Mouse (Mus musculus): ENCODE results near the gene Trak1. TPM values are rescaled to one million over a fixed set of nuclear protein-coding genes. Genes with fewer than 3 reads are reported as not detected.
A peak's percentile ranks its signal among the peaks of the same experiment; 100 is the strongest.

The Trak1 gene
- polyA plus RNA-seq, 1 experiment from 2014 or later: 63.0 TPM

DNA sequence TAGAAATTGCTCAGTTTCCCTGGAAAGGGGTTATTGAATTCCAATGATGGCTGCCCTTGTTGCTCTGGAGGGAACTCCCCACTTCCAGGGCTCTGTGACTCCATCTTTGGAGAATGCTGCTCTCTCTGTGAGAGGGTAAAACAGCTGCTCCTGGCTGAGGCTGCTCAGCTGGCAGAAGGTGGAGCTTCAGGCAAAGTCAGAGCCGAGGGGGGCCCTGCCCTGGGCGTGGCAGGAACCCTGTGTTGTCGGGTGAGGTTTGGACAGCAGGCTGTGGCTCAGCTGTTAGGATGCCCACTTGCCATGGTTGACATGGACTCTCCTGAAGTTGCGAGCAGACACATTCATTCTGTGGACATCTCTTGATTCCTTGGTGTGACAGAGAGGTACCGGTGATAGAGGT lies 49.3 kb downstream of the Trak1 start:
- no peak overlapping the region for H3K27ac ChIP-seq
- 56% methylated on average over 5 of the region's 5 CpGs for WGBS
- H3K36me3 ChIP-seq (replicated peaks; ENCODE audit: control insufficient read depth, insufficient read depth): no peaks in the 10 kb centered on the region
- no peak for DNase-seq (ENCODE audit: low spot score)
- no peak for ATAC-seq (ENCODE audit: low FRiP score)
- peaks cover 23% of the 10 kb centered on the region for H3K4me1 ChIP-seq (replicated peaks; ENCODE audit: control insufficient read depth, insufficient read depth, low read length)
- H3K9ac ChIP-seq: no peak overlapping the region
- no peak overlapping the region for H3K4me3 ChIP-seq (replicated peaks; ENCODE audit: low read length)
- no peaks in the 10 kb centered on the region for H3K27me3 ChIP-seq (ENCODE audit: control insufficient read depth, insufficient read depth, low read length)
- H3K4me2 ChIP-seq (replicated peaks): no peak overlapping the region
- no peaks in the 10 kb centered on the region for H3K9me3 ChIP-seq (ENCODE audit: control insufficient read depth, low read length)

- peak overlapping the region; percentile 71 for H3K27ac ChIP-seq
- no peaks in the 10 kb centered on the region for H3K27me3 ChIP-seq (ENCODE audit: control insufficient read depth, insufficient read depth, low read length)
- H3K9ac ChIP-seq: peak overlapping the region; percentile 21; the same call in 1 of the 2 replicates
- peaks cover 27% of the 10 kb centered on the region for H3K4me1 ChIP-seq (replicated peaks; ENCODE audit: control insufficient read depth, insufficient read depth, low read length)
- no peak overlapping the region for H3K4me3 ChIP-seq (replicated peaks; ENCODE audit: low read length)
- H3K9me3 ChIP-seq (ENCODE audit: control insufficient read depth, low read length): no peaks in the 10 kb centered on the region
- H3K36me3 ChIP-seq (replicated peaks; ENCODE audit: control insufficient read depth, insufficient read depth): no peaks in the 10 kb centered on the region
- ATAC-seq (ENCODE audit: low FRiP score) (no peak), DNase-seq (ENCODE audit: low spot score) (no peak)
- H3K4me2 ChIP-seq (replicated peaks): no peak overlapping the region
- 38% methylated on average over 10 of the region's 10 CpGs for WGBS
Measured at GRCm38 (mm10) chr9:121347981-121348380, 50.7 kb downstream of the Trak1 start.

- no peak for ATAC-seq (ENCODE audit: low FRiP score)
- WGBS: 4% methylated on average over 5 of the region's 5 CpGs
- Histone ChIP-seq H3K27me3 (ENCODE audit: control insufficient read depth, insufficient read depth, low read length) (no peaks in the 10 kb centered on the region), H3K9ac (peak overlapping the region; percentile 21; the same call in 1 of the 2 replicates), H3K4me3 (replicated peaks; ENCODE audit: low read length) (no peak overlapping the region), H3K36me3 (replicated peaks; ENCODE audit: control insufficient read depth, insufficient read depth) (no peaks in the 10 kb centered on the region), H3K27ac (peak overlapping the region; percentile 71), H3K9me3 (ENCODE audit: control insufficient read depth, low read length) (no peaks in the 10 kb centered on the region), H3K4me1 (replicated peaks; ENCODE audit: control insufficient read depth, insufficient read depth, low read length) (peaks cover 28% of the 10 kb centered on the region), H3K4me2 (replicated peaks) (no peak overlapping the region)
- no peak for DNase-seq (ENCODE audit: low spot score)
Measured at GRCm38 (mm10) chr9:121348476-121348875, 51.2 kb downstream of the Trak1 start.

- Histone ChIP-seq H3K36me3 (replicated peaks; ENCODE audit: control insufficient read depth, insufficient read depth) (no peaks in the 10 kb centered on the region), H3K9me3 (ENCODE audit: control insufficient read depth, low read length) (no peaks in the 10 kb centered on the region), H3K4me3 (replicated peaks; ENCODE audit: low read length) (no peak overlapping the region), H3K27ac (no peak overlapping the region), H3K4me2 (replicated peaks) (no peak overlapping the region), H3K4me1 (replicated peaks; ENCODE audit: control insufficient read depth, insufficient read depth, low read length) (peaks cover 28% of the 10 kb centered on the region), H3K9ac (no peak overlapping the region), H3K27me3 (ENCODE audit: control insufficient read depth, insufficient read depth, low read length) (no peaks in the 10 kb centered on the region)
- 86% methylated on average over 8 of the region's 8 CpGs for WGBS
- ATAC-seq (ENCODE audit: low FRiP score): no peak
- no peak for DNase-seq (ENCODE audit: low spot score)
Measured at GRCm38 (mm10) chr9:121349111-121349510, 51.8 kb downstream of the Trak1 start.

DNA sequence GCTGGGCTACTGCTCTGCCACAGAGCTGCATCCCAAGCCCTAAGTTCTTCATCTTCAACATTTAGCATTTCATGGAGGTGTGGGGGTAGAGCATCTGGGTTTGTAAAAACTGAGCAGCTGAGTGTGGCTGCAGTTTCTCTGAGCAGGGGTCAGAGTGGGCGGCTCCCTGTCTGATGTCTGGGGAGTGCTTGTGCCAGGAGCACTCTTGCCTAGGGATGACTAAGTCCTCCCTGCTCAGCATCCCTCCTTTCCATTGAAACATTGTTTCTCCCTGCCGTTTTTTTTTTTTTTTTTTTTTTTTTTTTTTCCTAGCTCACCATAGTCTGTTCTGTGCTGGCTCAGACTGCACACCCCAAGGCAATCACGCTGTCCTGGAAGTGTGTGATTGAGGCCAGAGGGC lies 53.3 kb downstream of the Trak1 start:
- Histone ChIP-seq H3K36me3 (replicated peaks; ENCODE audit: control insufficient read depth, insufficient read depth) (no peaks in the 10 kb centered on the region), H3K27me3 (ENCODE audit: control insufficient read depth, insufficient read depth, low read length) (no peaks in the 10 kb centered on the region), H3K9ac (peak overlapping the region; percentile 1; the same call in 1 of the 2 replicates), H3K4me3 (replicated peaks; ENCODE audit: low read length) (no peak overlapping the region), H3K4me1 (replicated peaks; ENCODE audit: control insufficient read depth, insufficient read depth, low read length) (peaks cover 36% of the 10 kb centered on the region), H3K27ac (peak overlapping the region; percentile 33; the same call in 1 of the 2 replicates), H3K9me3 (ENCODE audit: control insufficient read depth, low read length) (no peaks in the 10 kb centered on the region), H3K4me2 (replicated peaks) (no peak overlapping the region)
- WGBS: 37% methylated on average over 3 of the region's 3 CpGs
- ATAC-seq (ENCODE audit: low FRiP score): no peak
- no peak for DNase-seq (ENCODE audit: low spot score)

GRCm38 (mm10) chr9:121351388-121352078 lies 54.2 kb downstream of the Trak1 start:
- 56% methylated on average over 9 of the region's 9 CpGs for WGBS
- Histone ChIP-seq H3K27me3 (ENCODE audit: control insufficient read depth, insufficient read depth, low read length) (no peaks in the 10 kb centered on the region), H3K9me3 (ENCODE audit: control insufficient read depth, low read length) (no peaks in the 10 kb centered on the region), H3K4me1 (replicated peaks; ENCODE audit: control insufficient read depth, insufficient read depth, low read length) (peaks cover 41% of the 10 kb centered on the region), H3K36me3 (replicated peaks; ENCODE audit: control insufficient read depth, insufficient read depth) (no peaks in the 10 kb centered on the region), H3K27ac (peak overlapping the region; percentile 35; the same call in 1 of the 2 replicates), H3K4me3 (replicated peaks; ENCODE audit: low read length) (no peak overlapping the region), H3K4me2 (replicated peaks) (no peak overlapping the region), H3K9ac (no peak overlapping the region; the same call in 1 of the 2 replicates)
- ATAC-seq (ENCODE audit: low FRiP score) (no peak), DNase-seq (ENCODE audit: low spot score) (no peak)

DNA sequence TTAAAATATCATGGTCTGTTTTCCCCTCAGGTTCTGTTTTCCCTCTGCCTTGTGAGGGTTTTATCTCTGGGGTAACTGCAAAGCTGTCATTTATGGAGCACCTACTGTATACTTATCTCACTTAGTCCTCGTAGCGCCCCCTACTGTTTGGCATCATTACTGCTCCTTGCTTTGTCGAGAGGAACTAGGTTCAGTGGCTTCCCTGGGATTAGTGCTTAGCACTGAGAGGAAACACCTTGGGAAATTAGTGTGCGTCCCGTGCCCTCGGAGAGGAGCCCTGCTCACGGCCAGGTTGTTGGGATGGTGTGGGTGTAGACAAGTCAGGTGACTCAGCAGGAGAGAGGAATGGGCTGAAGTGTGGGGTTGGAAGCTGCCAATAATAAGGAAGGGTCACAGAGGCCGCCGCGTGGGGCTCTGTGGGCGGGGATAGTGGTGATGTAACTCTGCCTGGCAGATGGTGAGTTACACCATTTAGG lies 54.9 kb downstream of the Trak1 start:
- no peak for ATAC-seq (ENCODE audit: low FRiP score)
- no peak for DNase-seq (ENCODE audit: low spot score)
- peaks cover 41% of the 10 kb centered on the region for H3K4me1 ChIP-seq (replicated peaks; ENCODE audit: control insufficient read depth, insufficient read depth, low read length)

DNA sequence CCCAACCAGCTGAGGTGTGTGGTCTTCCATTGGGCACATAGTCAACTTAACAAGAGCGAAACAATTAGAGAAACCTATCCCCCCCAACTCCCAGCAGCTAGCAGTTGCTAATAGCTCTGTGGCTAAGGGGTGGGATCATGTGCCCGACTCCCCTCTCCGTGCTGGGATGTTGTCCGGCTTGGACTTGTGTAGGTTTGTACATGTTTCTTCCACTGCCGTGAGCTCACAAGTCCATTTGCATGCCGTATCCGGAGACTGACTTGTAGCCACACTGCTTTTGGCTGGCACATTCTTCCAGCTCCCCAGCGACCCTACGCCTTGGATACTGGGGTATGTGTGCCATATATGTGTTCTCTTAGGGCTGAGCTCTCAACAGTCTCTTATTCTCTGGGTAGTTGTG lies 55.4 kb downstream of the Trak1 start:
- ATAC-seq (ENCODE audit: low FRiP score): no peak
- H3K27ac ChIP-seq: no peak overlapping the region
- no peaks in the 10 kb centered on the region for H3K9me3 ChIP-seq (ENCODE audit: control insufficient read depth, low read length)
- no peak overlapping the region for H3K4me3 ChIP-seq (replicated peaks; ENCODE audit: low read length)
- WGBS: 91% methylated on average over 9 of the region's 9 CpGs
- no peaks in the 10 kb centered on the region for H3K27me3 ChIP-seq (ENCODE audit: control insufficient read depth, insufficient read depth, low read length)
- H3K9ac ChIP-seq: no peak overlapping the region
- no peak overlapping the region for H3K4me2 ChIP-seq (replicated peaks)
- DNase-seq (ENCODE audit: low spot score): no peak
- peaks cover 38% of the 10 kb centered on the region for H3K4me1 ChIP-seq (replicated peaks; ENCODE audit: control insufficient read depth, insufficient read depth, low read length)
- H3K36me3 ChIP-seq (replicated peaks; ENCODE audit: control insufficient read depth, insufficient read depth): no peaks in the 10 kb centered on the region

More for the DNA sequence above, 54.9 kb downstream of the Trak1 start:
- no peaks in the 10 kb centered on the region for H3K9me3 ChIP-seq (ENCODE audit: control insufficient read depth, low read length)
- H3K27me3 ChIP-seq (ENCODE audit: control insufficient read depth, insufficient read depth, low read length): no peaks in the 10 kb centered on the region
- H3K4me3 ChIP-seq (replicated peaks; ENCODE audit: low read length): no peak overlapping the region
- H3K27ac ChIP-seq: no peak overlapping the region
- 28% methylated on average over 11 of the region's 11 CpGs for WGBS
- H3K4me2 ChIP-seq (replicated peaks): no peak overlapping the region
- H3K9ac ChIP-seq: no peak overlapping the region
- H3K36me3 ChIP-seq (replicated peaks; ENCODE audit: control insufficient read depth, insufficient read depth): no peaks in the 10 kb centered on the region

- Histone ChIP-seq H3K4me3 (replicated peaks; ENCODE audit: low read length) (no peak overlapping the region), H3K36me3 (replicated peaks; ENCODE audit: control insufficient read depth, insufficient read depth) (no peaks in the 10 kb centered on the region), H3K27me3 (ENCODE audit: control insufficient read depth, insufficient read depth, low read length) (no peaks in the 10 kb centered on the region), H3K4me1 (replicated peaks; ENCODE audit: control insufficient read depth, insufficient read depth, low read length) (peaks cover 37% of the 10 kb centered on the region), H3K9ac (no peak overlapping the region), H3K4me2 (replicated peaks) (no peak overlapping the region), H3K9me3 (ENCODE audit: control insufficient read depth, low read length) (no peaks in the 10 kb centered on the region), H3K27ac (0 out of 2 replicates have a peak overlapping the region, but pooled peaks have one; percentile 72)
- WGBS: 65% methylated on average over 4 of the region's 4 CpGs
- DNase-seq (ENCODE audit: low spot score) (no peak), ATAC-seq (ENCODE audit: low FRiP score) (no peak)
Measured at GRCm38 (mm10) chr9:121354792-121355390, 57.6 kb downstream of the Trak1 start.
